Mouse (Mus musculus) stomach, adult 2 months (tissue): ENCODE data around the gene Katna1. TPM values are rescaled to one million over a fixed set of nuclear protein-coding genes. Genes with fewer than 3 reads are reported as not detected.

Experiments
- polyA plus RNA-seq: library from polyadenylated mRNA; depleted of rRNA; stranded (reverse); fragments of >200 nt; gene quantifications from 2 replicates; pipeline ENCODE4 v1.2.3, GENCODE M21; 2012; rRNA removed

Katna1 gene
- 0.58 and 0.76 TPM in 2 replicates for polyA plus RNA-seq

DNA sequence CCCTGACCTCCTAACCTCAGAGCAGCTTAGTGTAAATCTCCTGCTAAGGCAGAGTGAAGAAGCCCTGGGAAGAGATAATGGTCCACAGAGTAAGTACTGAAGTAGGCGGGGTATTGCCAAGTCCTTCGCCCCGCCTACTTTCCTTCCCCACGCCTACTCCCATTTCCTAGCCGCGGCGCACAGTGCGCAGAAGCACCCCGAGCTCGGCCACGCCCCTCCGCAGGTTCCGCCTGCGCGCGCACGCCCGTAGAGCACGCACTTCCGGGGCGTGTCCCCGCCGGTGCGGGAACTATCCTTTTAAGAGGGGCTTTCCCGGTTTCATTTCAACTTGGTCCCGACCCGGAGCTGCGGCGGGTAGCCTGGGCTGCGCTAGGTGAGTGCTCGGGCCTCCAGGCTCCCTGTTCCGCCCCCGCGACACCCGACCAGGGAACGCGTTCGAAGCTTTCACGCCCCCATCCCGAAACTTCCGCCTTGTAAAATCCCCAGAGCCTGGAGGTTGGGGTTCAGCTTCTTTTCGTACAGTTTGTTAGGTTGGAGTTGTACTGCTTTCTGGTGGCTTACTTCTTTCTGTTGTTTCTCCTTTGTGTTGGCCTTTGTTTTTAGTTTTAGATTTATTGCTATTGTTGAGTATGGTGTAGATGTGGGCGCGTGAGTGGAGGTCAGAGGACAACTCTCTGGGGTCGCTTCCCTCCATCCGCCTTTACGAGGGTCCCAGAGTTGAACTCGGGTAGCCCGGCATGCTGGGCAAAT is at the start of gene Katna1:
Gene Katna1 (plus strand): TSS at position 250 of the 750 bp plus-strand sequence.

DNA sequence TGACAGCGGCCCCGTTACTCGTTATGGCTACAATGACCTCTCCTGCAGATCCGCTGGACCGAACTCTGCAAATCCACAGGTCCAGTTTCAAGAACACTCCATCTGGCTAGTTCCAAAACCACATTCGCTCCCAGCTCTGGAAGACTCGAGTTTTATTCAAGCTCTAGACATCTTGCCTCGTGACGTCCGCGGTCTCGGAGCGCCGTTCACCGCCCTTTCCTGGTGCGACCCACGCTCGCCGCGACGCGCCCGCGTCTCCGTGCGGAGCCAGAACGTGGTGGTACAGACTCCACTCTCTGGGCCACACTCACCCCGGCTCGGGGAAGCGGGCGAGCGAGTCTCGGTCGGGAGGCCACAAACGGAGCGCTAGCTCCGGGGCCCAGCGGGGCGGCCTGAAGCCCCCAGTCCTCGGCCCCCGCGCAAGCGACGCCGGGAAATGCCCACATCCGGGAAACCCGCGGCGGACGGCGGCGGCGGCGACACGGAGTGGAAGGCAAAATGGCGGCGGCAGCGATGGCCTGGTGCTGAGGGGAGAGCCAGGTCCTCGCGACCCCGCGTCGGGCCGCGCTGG is 45.0 kb upstream of the Katna1 start, which contains the start of the genes Pcmt1 and Lats1:
Gene Pcmt1 (minus strand): TSS at position 406 of the 571 bp plus-strand sequence.
Gene Lats1 (plus strand): TSS at position 484 of the 571 bp plus-strand sequence.

DNA sequence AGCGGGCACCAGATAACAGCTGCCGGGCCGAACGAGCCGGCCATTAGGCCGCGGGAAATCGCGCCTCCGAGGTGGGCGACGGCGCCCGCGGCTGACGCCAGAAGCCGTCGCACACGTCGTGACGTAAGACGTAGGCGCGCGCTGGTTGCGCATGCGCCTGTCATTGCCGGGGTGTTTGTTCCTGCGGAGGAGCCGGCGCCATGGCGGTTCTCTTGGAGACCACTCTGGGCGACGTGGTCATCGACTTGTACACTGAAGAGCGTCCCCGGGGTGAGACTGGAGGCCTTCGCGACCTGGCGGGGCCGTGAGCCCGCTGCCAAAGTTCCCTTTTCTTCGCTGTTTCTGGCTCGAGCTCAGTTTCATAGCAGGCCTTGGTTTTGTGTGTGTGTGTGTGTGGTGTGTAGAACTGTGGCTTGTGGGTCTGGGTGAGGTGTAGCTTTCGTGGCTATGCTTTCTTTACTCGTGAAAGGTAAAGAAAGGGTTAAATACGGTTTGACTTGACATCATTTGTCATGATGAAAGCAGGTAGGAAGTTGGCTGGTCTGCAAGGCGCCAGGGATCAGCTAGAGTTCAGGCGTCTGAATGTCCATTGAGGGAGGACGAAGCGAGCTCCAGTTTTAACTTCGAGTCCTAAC is 67.1 kb downstream of the Katna1 start, which contains the start of the genes Ginm1 and Ppil4:
Gene Ginm1 (minus strand): TSS at position 74 of the 635 bp plus-strand sequence.
Gene Ppil4 (plus strand): TSS at position 141 of the 635 bp plus-strand sequence.

Other genes starting within 250 kb of the Katna1 start
- gene Lrp11, start 136.2 kb upstream of the Katna1 start, polyA plus RNA-seq: 2.8 and 6.3 TPM in 2 replicates
- 1.2 and 1.7 TPM in 2 replicates for gene Nup43, start 58.5 kb upstream of the Katna1 start, polyA plus RNA-seq
- gene Pcmt1, start 44.9 kb upstream of the Katna1 start, polyA plus RNA-seq: 6.5 and 6.6 TPM in 2 replicates
- 1.7 and 3.3 TPM in 2 replicates for gene Lats1, start 44.8 kb upstream of the Katna1 start, polyA plus RNA-seq
- 2.7 and 4.7 TPM in 2 replicates for gene Ginm1, start 66.8 kb downstream of the Katna1 start, polyA plus RNA-seq
- 1.4 and 1.8 TPM in 2 replicates for gene Ppil4, start 66.9 kb downstream of the Katna1 start, polyA plus RNA-seq
- gene Zc3h12d, start 106.5 kb downstream of the Katna1 start, polyA plus RNA-seq: 0.30 and 0.34 TPM in 2 replicates
- 5.0 and 8.2 TPM in 2 replicates for gene Tab2, start 230.2 kb downstream of the Katna1 start, polyA plus RNA-seq